Mouse (Mus musculus) embryonic facial prominence, embryonic 10.5 days (tissue): ENCODE data around the gene Snx21. TPM values are rescaled to one million over a fixed set of nuclear protein-coding genes. Genes with fewer than 3 reads are reported as not detected.

ENCODE experiments used
- DNase-seq: peaks from one replicate; pipeline ENCODE4 v3.0.0-alpha.2; 2017; ENCODE audit warnings: low spot score
- H3K27ac ChIP-seq: fragments of 300-500 bp; sonication (generic); replicated peaks from 2 replicates; pipeline ENCODE4 v1.5.1; 2016; ENCODE audit warnings: mild to moderate bottlenecking
- H3K27me3 ChIP-seq: fragments of 300-500 bp; sonication (generic); replicated peaks from 2 replicates; pipeline ENCODE4 v1.6.1; 2016; ENCODE audit warnings: low read depth, mild to moderate bottlenecking; ENCODE audit not compliant: poor library complexity, severe bottlenecking
- H3K36me3 ChIP-seq: fragments of 300-500 bp; sonication (generic); replicated peaks from 2 replicates; pipeline ENCODE4 v1.6.1; 2016; ENCODE audit warnings: mild to moderate bottlenecking, moderate library complexity
- H3K4me1 ChIP-seq: fragments of 300-500 bp; sonication (generic); 2 replicates; pipeline ENCODE4 v1.6.1; 2016
- H3K4me3 ChIP-seq: fragments of 300-500 bp; sonication (generic); 2 replicates; pipeline ENCODE4 v1.5.1; 2016; ENCODE audit warnings: mild to moderate bottlenecking, moderate library complexity
- H3K9me3 ChIP-seq: fragments of 300-500 bp; sonication (generic); 2 replicates; pipeline ENCODE4 v1.6.1; 2016; ENCODE audit warnings: mild to moderate bottlenecking
- WGBS: fragments of 180-500 bp; shearing (Covaris S2); methylation state at CpG from one replicate; pipeline ENCODE4 v1.1.7; 2016; 5-methylcytosine and 5-hydroxymethylcytosine counted together
- polyA plus RNA-seq: library from polyadenylated mRNA; unstranded; fragments of >200 nt; fragmentation: Nextera tagmentation; extraction: Ambion mirVana; gene quantifications from 2 replicates; pipeline ENCODE4 v1.2.1, GENCODE M21; 2016

Snx21 gene
- polyA plus RNA-seq, result 10.7 and 11.9 TPM in 2 replicates

DNA sequence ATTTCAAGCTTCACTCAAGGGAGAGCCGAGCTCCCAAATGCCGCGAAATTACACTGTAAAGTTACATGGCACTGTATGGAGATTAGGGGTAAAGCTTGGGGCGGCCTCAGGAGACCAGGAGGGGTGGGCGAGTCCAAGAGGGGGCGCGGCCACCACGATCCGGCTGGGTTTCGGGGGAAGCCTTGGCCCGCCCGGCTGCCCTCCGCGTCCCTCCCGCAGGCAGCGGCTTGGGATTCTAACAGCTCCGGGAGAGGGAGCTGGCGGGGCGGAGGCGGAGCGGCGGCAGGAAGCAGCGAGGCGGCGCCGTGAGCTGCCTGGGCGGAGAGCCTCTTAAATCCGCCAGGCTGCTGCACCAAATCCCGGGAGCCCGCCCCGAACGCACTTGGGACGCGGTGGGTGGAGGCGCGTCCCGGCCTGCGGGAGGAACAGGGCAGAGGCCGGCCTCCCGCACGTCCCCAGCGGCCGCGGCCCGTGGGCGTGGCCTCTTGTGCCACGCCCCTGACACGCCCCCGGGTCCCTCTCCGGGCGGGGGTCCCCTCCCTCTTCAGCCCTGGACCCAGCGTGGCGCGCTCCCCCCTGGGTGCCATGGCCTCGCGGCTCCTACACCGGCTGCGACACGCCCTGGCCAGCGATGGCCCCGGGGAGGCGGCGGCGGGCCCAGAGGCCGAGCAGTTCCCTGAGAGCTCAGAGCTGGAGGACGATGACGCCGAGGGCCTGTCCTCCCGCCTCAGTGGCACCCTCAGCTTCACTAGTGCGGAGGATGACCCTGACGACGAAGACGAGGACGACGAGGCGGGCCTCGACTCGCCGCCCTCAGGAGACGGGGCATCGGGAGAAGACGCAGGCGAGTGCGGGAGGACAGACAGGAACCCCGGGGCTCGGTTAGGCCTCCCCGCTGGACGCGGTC is at the start of gene Snx21:
Gene Snx21, plus strand, starts transcription at position 343 of the 907 bp plus-strand sequence.
- DNase-seq, result peak; percentile 92
- H3K4me3 ChIP-seq, result peak within 1 kb of the TSS; percentile 79
- no peaks in the 10 kb centered on the region for H3K9me3 ChIP-seq
- peaks cover 18% of the 10 kb centered on the region; the same call in 1 of the 2 replicates for H3K36me3 ChIP-seq
- peak within 1 kb of the TSS; percentile 87 for H3K27ac ChIP-seq
- WGBS, result under 1% methylated on average over 89 of the region's 89 CpGs
- peaks cover 36% of the 10 kb centered on the region for H3K4me1 ChIP-seq
- H3K27me3 ChIP-seq, result peaks cover 13% of the 10 kb centered on the region; the same call in 1 of the 2 replicates

DNA sequence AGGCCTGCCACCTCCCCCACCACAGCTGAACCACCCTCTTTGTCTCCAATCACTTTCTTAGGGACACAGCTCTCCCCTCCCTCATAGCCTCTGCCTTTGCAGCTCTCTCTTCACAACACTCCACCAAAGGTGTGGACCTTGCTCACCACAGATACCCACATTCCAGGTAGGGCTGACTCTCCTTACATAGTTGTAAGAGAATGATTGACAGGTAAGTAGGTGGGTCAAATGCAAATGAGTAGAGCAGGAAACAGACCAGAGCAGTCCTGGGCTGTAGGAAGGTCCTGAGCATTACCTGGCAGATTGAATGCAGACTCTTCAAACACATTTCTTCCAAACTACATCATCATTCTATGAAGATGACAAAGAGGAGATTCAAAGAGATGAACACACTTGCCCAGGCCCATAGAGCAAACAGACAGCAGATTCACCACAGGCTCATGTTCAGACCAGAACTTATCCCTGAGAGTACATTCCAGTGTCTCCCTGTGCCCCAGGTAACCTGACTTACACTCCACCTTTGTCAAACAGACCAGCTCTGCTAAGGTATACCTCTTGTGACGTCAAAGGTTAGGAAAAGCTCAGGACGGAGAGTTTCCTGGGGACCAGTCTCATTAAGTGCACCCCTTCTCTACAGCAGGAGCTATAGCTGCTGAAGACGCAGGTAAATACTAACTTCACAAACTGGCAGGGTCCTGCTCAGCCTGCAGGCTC is 48.1 kb upstream of the Snx21 start:
- Histone ChIP-seq H3K36me3 (no peaks in the 10 kb centered on the region), H3K9me3 (no peaks in the 10 kb centered on the region), H3K4me1 (peaks cover 2% of the 10 kb centered on the region), H3K4me3 (no peak overlapping the region), H3K27me3 (no peaks in the 10 kb centered on the region), H3K27ac (no peak overlapping the region)
- no peak for DNase-seq
- 79% methylated on average over 3 of the region's 3 CpGs for WGBS

DNA sequence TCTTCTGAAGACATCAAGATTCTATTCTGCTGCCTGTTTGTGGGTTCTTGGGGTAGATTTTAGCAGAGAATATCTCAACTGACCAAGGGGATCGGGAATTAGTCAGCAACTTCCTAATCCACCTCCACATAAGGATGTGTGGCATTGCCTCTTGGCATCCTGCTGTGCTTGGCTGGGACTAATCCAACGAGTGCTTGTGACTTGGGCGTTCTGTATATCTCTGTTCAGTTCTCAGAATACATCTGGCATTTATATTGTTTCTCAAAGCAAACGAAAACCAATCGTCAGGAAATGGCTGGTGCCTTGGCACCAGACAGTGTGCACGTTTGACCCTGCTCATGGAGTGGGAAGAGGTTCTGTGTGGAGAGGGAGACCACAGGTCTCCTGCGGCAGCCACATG is 45.7 kb upstream of the Snx21 start:
- H3K36me3 ChIP-seq, result no peaks in the 10 kb centered on the region
- no peaks in the 10 kb centered on the region for H3K9me3 ChIP-seq
- no peak for DNase-seq
- H3K27me3 ChIP-seq, result no peaks in the 10 kb centered on the region
- H3K27ac ChIP-seq, result no peak overlapping the region
- H3K4me1 ChIP-seq, result peaks cover 3% of the 10 kb centered on the region
- no peak overlapping the region for H3K4me3 ChIP-seq
- WGBS, result 59% methylated on average over 7 of the region's 7 CpGs

DNA sequence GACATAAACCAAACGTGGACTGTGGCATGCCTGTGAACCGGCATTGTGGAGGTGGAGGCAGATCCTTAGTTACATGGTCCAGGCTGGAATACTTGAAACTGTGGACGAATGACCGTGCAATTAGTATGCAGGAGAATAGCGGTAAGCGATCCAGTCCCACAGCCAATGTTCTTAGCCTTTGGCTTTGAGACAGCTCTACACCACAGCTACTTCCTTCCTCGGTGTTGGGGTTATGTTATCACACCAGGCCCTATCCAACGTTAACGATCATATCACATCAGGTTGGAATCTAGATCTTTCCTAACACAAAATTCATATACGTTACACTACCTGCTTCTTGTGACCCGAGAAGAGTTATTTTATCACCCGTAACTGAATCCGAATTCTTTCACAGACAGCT is 40.6 kb upstream of the Snx21 start:
- H3K27ac ChIP-seq, result no peak overlapping the region; the same call in 1 of the 2 replicates
- H3K27me3 ChIP-seq, result no peaks in the 10 kb centered on the region
- H3K36me3 ChIP-seq, result peaks cover 28% of the 10 kb centered on the region
- H3K4me3 ChIP-seq, result peak overlapping the region; percentile 92
- no peaks in the 10 kb centered on the region for H3K9me3 ChIP-seq
- H3K4me1 ChIP-seq, result peaks cover 22% of the 10 kb centered on the region
- no peak for DNase-seq
- 75% methylated on average over 13 of the region's 13 CpGs for WGBS

DNA sequence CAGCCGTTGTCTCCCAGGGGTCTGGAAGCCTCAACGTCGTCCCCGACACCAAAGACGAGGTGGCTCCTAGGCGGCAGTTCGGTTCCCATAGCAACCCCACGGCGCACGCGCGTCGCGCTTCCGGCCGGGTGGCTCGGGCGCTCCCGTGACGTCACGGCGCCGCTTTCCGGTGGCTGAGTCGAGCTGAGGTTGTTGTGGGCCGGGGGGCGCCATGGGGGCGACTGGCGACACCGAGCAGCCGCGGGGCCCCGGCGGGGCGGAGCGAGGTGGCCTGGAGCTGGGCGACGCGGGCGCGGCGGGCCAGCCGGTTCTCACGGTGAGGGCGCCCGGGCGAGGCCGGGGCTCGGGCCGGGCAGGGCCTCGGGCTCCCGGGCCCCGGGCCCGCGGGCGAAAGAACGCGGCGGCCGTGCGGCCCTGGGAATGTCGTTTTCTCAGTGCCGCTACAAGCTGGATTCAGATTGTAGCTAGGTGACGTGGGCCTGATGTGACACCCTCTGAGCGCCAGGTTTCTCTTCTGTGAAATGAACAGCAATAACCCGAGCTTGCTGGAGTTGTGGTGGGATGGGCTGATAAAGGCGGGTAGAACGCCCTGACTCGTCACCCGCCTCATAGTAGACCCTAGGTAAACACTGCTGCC is 39.7 kb upstream of the Snx21 start, which contains the start of the genes Wfdc3 and Dnttip1:
Gene Wfdc3, minus strand, starts transcription at position 89 of the 637 bp plus-strand sequence.
Gene Dnttip1, plus strand, starts transcription at position 141 of the 637 bp plus-strand sequence.
- H3K4me3 ChIP-seq, result peak within 1 kb of the TSS; percentile 92
- peak; percentile 96 for DNase-seq
- peaks cover 20% of the 10 kb centered on the region for H3K4me1 ChIP-seq
- peak within 1 kb of the TSS; percentile 95 for H3K27ac ChIP-seq
- peaks cover 37% of the 10 kb centered on the region for H3K36me3 ChIP-seq
- H3K27me3 ChIP-seq, result no peaks in the 10 kb centered on the region
- under 1% methylated on average over 70 of the region's 70 CpGs for WGBS
- no peaks in the 10 kb centered on the region for H3K9me3 ChIP-seq

DNA sequence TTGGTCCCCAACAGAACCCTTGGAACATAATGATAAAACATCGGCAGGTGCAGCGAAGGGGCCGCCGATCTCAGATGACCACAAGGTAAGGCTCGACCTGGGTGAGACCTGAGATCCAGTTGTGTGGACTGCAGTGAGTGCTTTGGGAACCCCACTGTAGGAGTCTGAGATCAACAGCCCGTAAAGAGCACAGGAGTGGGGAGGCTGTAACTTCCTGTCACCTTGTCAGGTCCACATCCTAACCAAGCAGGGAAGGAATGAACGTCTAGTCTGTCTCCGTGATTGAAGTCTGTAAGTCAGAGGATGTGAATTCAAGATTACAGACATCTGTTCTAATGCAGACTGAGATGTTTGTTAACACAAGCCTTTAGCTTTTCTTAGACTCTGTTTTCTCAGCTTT is 38.9 kb upstream of the Snx21 start:
- no peaks in the 10 kb centered on the region for H3K9me3 ChIP-seq

DNA sequence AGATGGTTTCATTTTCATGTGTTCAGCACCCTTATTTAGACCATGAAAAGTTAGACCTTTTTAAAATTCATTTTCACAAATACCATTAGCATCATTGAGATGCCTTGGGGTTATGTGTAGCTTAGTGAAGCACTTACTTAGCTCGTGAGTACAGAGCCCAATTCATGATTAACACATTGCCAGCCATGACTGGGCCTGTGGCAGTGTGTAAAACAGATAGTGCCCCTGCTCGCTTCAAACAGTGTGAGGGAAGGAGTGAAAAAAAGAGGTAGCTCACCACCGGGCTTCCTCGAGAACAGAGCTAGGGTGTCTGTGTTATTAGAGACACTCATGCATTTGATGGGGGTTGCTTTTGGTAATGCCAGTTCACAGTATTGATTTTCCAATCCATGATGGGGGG is 37.4 kb upstream of the Snx21 start:
- 88% methylated on average over 4 of the region's 4 CpGs for WGBS
- no peak overlapping the region for H3K27ac ChIP-seq
- peaks cover 20% of the 10 kb centered on the region for H3K4me1 ChIP-seq
- DNase-seq, result no peak
- H3K27me3 ChIP-seq, result no peaks in the 10 kb centered on the region
- H3K4me3 ChIP-seq, result no peak overlapping the region
- no peaks in the 10 kb centered on the region for H3K9me3 ChIP-seq
- H3K36me3 ChIP-seq, result peaks cover 60% of the 10 kb centered on the region

More for the DNA sequence above, 38.9 kb upstream of the Snx21 start:
- DNase-seq, result no peak
- Histone ChIP-seq H3K36me3 (peaks cover 45% of the 10 kb centered on the region), H3K27ac (peak overlapping the region; percentile 95; the same call in 1 of the 2 replicates), H3K4me1 (peaks cover 20% of the 10 kb centered on the region), H3K4me3 (peak overlapping the region; percentile 92), H3K27me3 (no peaks in the 10 kb centered on the region)
- WGBS, result 61% methylated on average over 8 of the region's 8 CpGs

DNA sequence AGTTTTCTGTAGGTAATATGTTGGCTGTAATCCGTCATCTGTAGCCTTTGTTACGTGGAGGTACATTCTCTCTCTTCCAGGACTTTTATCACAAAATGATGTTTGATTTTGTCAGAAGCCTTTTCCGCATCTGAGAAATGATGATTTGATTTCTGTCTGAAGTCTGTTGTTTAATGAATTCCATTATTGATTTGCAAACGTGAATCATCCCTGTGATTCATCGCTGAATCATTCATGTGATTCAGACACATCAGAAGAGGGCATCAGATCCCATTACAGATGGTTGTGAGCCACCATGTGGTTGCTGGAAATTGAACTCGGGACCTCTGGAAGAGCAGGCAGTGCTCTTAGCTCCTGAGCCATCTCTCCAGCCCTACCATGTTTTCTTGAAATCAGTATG is 36.6 kb upstream of the Snx21 start:
- H3K36me3 ChIP-seq, result peaks cover 68% of the 10 kb centered on the region

DNA sequence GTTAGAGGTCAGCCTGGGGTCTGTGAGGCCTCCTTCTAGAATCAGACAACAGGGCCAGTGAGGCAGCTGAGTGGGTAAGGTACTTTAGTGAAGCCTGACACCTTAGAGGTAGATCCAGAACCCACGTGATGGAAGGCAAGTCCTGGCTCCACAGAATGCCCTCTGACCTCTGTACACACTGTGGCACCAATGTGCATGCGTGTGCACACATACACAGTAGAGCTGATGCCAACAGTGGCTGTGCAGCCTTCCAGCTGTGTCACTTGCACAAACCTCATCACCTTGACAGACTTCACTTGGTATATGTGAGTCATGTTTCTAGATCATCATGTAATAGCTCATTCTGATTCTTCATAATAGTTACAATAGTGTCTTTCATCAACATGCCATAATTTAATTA is 33.2 kb upstream of the Snx21 start:
- Histone ChIP-seq H3K27me3 (no peaks in the 10 kb centered on the region), H3K4me3 (no peak overlapping the region), H3K36me3 (peaks cover 100% of the 10 kb centered on the region), H3K27ac (no peak overlapping the region), H3K9me3 (no peaks in the 10 kb centered on the region), H3K4me1 (0 out of 2 replicates have a peak, but pooled peaks cover 2% of the 10 kb centered on the region)
- no peak for DNase-seq
- 89% methylated on average over 2 of the region's 2 CpGs for WGBS

More for the DNA sequence above, 36.6 kb upstream of the Snx21 start:
- Histone ChIP-seq H3K27ac (no peak overlapping the region), H3K4me1 (peaks cover 20% of the 10 kb centered on the region), H3K9me3 (no peaks in the 10 kb centered on the region), H3K4me3 (no peak overlapping the region), H3K27me3 (no peaks in the 10 kb centered on the region)
- WGBS, result 90% methylated on average over 6 of the region's 6 CpGs
- no peak for DNase-seq

DNA sequence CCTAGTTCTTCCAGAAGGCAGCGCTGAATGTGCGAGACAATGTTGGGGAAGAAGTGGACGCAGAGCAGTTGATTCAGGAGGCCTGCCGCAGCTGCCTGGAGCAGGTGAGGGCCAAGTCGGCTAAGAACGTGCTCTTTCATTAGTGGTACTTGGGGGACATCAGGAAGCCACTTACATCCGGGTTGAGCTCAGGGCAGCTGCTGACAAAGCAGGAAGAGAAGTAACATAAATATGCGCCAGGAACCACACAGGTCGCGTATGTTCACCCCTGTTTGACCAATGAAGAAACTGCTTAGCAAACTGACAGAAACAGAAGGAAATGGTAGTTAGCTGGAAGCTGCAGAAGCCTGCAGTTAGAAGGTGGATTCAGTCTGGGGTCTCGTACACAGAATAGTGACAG is 31.5 kb upstream of the Snx21 start:
- Histone ChIP-seq H3K4me1 (no peaks in the 10 kb centered on the region), H3K36me3 (peaks cover 100% of the 10 kb centered on the region), H3K27me3 (no peaks in the 10 kb centered on the region), H3K4me3 (no peak overlapping the region), H3K27ac (no peak overlapping the region), H3K9me3 (no peaks in the 10 kb centered on the region)
- no peak for DNase-seq
- WGBS, result 90% methylated on average over 11 of the region's 11 CpGs

DNA sequence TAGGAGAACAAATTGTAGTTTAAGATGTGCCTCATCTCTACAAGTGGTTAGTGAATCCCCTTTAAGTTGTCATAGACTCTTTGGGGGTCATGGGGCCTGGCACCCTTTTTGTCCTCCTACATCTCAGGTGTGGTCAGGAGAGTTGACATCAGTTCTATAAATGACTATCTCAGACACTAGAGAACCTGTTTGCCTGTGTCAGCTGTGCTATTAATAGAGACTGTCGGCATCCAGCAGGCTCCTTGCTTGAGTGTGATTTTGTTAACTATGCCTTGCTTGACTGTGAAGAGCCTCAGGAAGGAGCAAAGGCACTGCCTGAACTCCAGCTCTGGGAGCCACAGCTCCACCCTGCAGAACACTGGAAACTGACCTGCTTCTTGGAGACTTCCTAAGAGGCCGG is 30.8 kb upstream of the Snx21 start:
- peaks cover 100% of the 10 kb centered on the region for H3K36me3 ChIP-seq

DNA sequence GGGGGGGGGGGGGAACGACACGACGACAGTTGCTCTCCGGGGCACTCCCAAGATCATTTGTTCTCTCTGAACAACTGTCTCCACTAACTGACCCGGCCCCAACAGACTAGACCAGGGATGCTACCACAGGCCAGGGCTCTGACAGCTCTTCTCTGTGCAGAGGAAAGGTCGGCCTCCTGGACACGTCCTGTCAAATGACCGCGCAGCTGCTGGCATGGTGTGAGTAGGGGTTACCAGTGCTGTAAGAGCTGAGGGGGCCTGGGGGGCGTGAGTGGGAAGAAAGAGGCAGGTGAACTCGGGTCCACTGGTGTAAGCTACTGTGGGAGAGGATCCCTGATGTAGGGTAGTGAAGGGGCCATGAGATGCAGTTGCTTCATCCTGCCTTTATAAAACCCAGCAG is 27.8 kb upstream of the Snx21 start:
- 95% methylated on average over 11 of the region's 11 CpGs for WGBS
- DNase-seq, result no peak
- Histone ChIP-seq H3K4me1 (no peaks in the 10 kb centered on the region), H3K36me3 (peaks cover 100% of the 10 kb centered on the region), H3K4me3 (no peak overlapping the region), H3K9me3 (no peaks in the 10 kb centered on the region), H3K27ac (no peak overlapping the region), H3K27me3 (no peaks in the 10 kb centered on the region)

More for the DNA sequence above, 30.8 kb upstream of the Snx21 start:
- WGBS, result 90% methylated on average over 2 of the region's 2 CpGs
- Histone ChIP-seq H3K27ac (no peak overlapping the region), H3K9me3 (no peaks in the 10 kb centered on the region), H3K4me1 (no peaks in the 10 kb centered on the region), H3K27me3 (no peaks in the 10 kb centered on the region), H3K4me3 (no peak overlapping the region)
- DNase-seq, result no peak
